Mouse (Mus musculus): ENCODE data around the gene Olfr91.

GRCm38 (mm10) chr17:37046312-37047112 lies 51.6 kb downstream of the Olfr91 start:
- peak; percentile 34; the same call in 1 of the 2 replicates for TF ChIP-seq POLR2A (IDR thresholded peaks at IDR 0.05; ENCODE audit: borderline replicate concordance, extremely low read depth, insufficient read depth, insufficient read length, poor library complexity, severe bottlenecking)
- TF ChIP-seq CTCF (IDR thresholded peaks at IDR 0.05; ENCODE audit: borderline replicate concordance, extremely low read depth, insufficient read depth, insufficient read length), result peak; percentile 31; the same call in 1 of the 2 replicates

Measured in brain, embryonic 14.5 days (tissue).